Mouse (Mus musculus) brain, embryonic 14.5 days (tissue): Measurements from ENCODE around the gene Klhl28.

Experiments used
- CTCF ChIP-seq: fragments of 200-500 bp; IDR thresholded peaks from 2 replicates; pipeline ENCODE4 v1.5.1; 2012; ENCODE audit warnings: inconsistent platforms, mild to moderate bottlenecking, moderate library complexity, borderline replicate concordance; ENCODE audit not compliant: insufficient read depth, insufficient read length; ENCODE audit errors: extremely low read depth
- POLR2A ChIP-seq: fragments of 200-500 bp; IDR thresholded peaks from 2 replicates; pipeline ENCODE4 v1.6.1; 2012; ENCODE audit warnings: mild to moderate bottlenecking, inconsistent platforms, borderline replicate concordance; ENCODE audit not compliant: poor library complexity, insufficient read depth, insufficient read length, severe bottlenecking; ENCODE audit errors: extremely low read depth

DNA sequence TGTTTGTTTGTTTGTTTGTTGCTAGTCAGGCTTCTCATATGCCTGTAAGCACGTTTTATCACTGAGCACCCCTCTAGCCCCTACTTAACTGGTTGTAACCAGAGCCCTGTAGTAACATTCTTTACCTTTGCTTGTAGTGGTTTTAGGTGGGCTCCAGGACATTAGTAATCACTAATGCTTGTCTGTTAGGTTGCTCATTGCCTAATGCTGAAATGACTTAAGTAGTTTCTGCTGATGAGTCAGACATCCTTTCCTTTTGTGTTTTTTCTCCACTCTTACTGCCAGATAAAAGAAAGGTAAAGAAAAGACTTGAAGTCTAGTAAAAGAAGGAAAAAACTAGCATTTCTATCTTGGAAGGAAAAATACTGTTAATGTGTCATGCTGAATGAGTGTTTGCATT, 10.9 kb upstream of the Klhl28 start:
- TF ChIP-seq POLR2A (no peak), CTCF (no peak)
